Mouse (Mus musculus): ENCODE data around the gene Them7. TPM values are rescaled to one million over a fixed set of nuclear protein-coding genes. Genes with fewer than 3 reads are reported as not detected.

Gene Them7
- polyA plus RNA-seq, 1 experiment from 2014 or later: not detected

GRCm38 (mm10) chr2:105305876-105306275 is 81.8 kb downstream of the Them7 start:
- WGBS: 94% methylated on average over 6 of the region's 6 CpGs
- Histone ChIP-seq H3K9me3 (ENCODE audit: control insufficient read depth, low read length) (no peaks in the 10 kb centered on the region), H3K27me3 (ENCODE audit: control insufficient read depth, insufficient read depth, low read length) (0 out of 2 replicates have a peak, but pooled peaks cover 5% of the 10 kb centered on the region), H3K27ac (replicated peaks; ENCODE audit: low read depth, low read length) (no peak overlapping the region), H3K9ac (replicated peaks; ENCODE audit: low read length) (no peak overlapping the region), H3K36me3 (ENCODE audit: control insufficient read depth, insufficient read depth, low read length) (no peaks in the 10 kb centered on the region), H3K4me2 (ENCODE audit: low read length) (no peak overlapping the region), H3K4me3 (replicated peaks; ENCODE audit: low read depth, low read length) (no peak overlapping the region), H3K4me1 (ENCODE audit: control insufficient read depth, insufficient read depth, low read length) (no peaks in the 10 kb centered on the region)
- DNase-seq (no peak), ATAC-seq (ENCODE audit: low FRiP score, low TSS enrichment) (no peak)

GRCm38 (mm10) chr2:105311414-105311813 is 87.3 kb downstream of the Them7 start:
- no peak overlapping the region for H3K9ac ChIP-seq (replicated peaks; ENCODE audit: low read length)
- ATAC-seq (ENCODE audit: low FRiP score, low TSS enrichment) (no peak), DNase-seq (peak; percentile 42)
- H3K4me2 ChIP-seq (ENCODE audit: low read length): peak overlapping the region; percentile 24; the same call in 1 of the 2 replicates
- no peaks in the 10 kb centered on the region for H3K36me3 ChIP-seq (ENCODE audit: control insufficient read depth, insufficient read depth, low read length)
- H3K4me1 ChIP-seq (ENCODE audit: control insufficient read depth, insufficient read depth, low read length): peaks cover 4% of the 10 kb centered on the region
- H3K27ac ChIP-seq (replicated peaks; ENCODE audit: low read depth, low read length): no peak overlapping the region
- no peak overlapping the region for H3K4me3 ChIP-seq (replicated peaks; ENCODE audit: low read depth, low read length)
- peaks cover 8% of the 10 kb centered on the region; the same call in 1 of the 2 replicates for H3K27me3 ChIP-seq (ENCODE audit: control insufficient read depth, insufficient read depth, low read length)
- WGBS: 50% methylated on average over 13 of the region's 13 CpGs
- no peaks in the 10 kb centered on the region for H3K9me3 ChIP-seq (ENCODE audit: control insufficient read depth, low read length)

- ATAC-seq (ENCODE audit: low FRiP score, low TSS enrichment): peak; percentile 62; the same call in 1 of the 2 replicates
- Histone ChIP-seq H3K27me3 (ENCODE audit: control insufficient read depth, insufficient read depth, low read length) (peaks cover 8% of the 10 kb centered on the region; the same call in 1 of the 2 replicates), H3K4me3 (replicated peaks; ENCODE audit: low read depth, low read length) (no peak overlapping the region), H3K4me1 (ENCODE audit: control insufficient read depth, insufficient read depth, low read length) (peaks cover 4% of the 10 kb centered on the region), H3K4me2 (ENCODE audit: low read length) (peak overlapping the region; percentile 24), H3K36me3 (ENCODE audit: control insufficient read depth, insufficient read depth, low read length) (no peaks in the 10 kb centered on the region), H3K9me3 (ENCODE audit: control insufficient read depth, low read length) (no peaks in the 10 kb centered on the region), H3K9ac (replicated peaks; ENCODE audit: low read length) (no peak overlapping the region), H3K27ac (replicated peaks; ENCODE audit: low read depth, low read length) (no peak overlapping the region)
- peak; percentile 78 for DNase-seq
- WGBS: 3% methylated on average over 7 of the region's 7 CpGs
These were observed 87.9 kb downstream of the Them7 start for GRCm38 (mm10) chr2:105311991-105312390.

- WGBS: 63% methylated on average over 3 of the region's 3 CpGs
- ATAC-seq (ENCODE audit: low FRiP score, low TSS enrichment) (no peak), DNase-seq (no peak)
- Histone ChIP-seq H3K27me3 (ENCODE audit: control insufficient read depth, insufficient read depth, low read length) (peaks cover 8% of the 10 kb centered on the region; the same call in 1 of the 2 replicates), H3K9me3 (ENCODE audit: control insufficient read depth, low read length) (no peaks in the 10 kb centered on the region), H3K36me3 (ENCODE audit: control insufficient read depth, insufficient read depth, low read length) (no peaks in the 10 kb centered on the region), H3K4me1 (ENCODE audit: control insufficient read depth, insufficient read depth, low read length) (peaks cover 8% of the 10 kb centered on the region), H3K27ac (replicated peaks; ENCODE audit: low read depth, low read length) (no peak overlapping the region), H3K4me2 (ENCODE audit: low read length) (no peak overlapping the region), H3K9ac (replicated peaks; ENCODE audit: low read length) (no peak overlapping the region), H3K4me3 (replicated peaks; ENCODE audit: low read depth, low read length) (no peak overlapping the region)
These were observed 89.0 kb downstream of the Them7 start for GRCm38 (mm10) chr2:105313077-105313476.

- H3K4me1 ChIP-seq (ENCODE audit: control insufficient read depth, insufficient read depth, low read length): 0 out of 2 replicates have a peak, but pooled peaks cover 4% of the 10 kb centered on the region
- no peaks in the 10 kb centered on the region for H3K36me3 ChIP-seq (ENCODE audit: control insufficient read depth, insufficient read depth, low read length)
- H3K9me3 ChIP-seq (ENCODE audit: control insufficient read depth, low read length): no peaks in the 10 kb centered on the region
- ATAC-seq (ENCODE audit: low FRiP score, low TSS enrichment) (peak; percentile 52; the same call in 1 of the 2 replicates), DNase-seq (peak; percentile 54)
- WGBS: 50% methylated on average over 13 of the region's 13 CpGs
- H3K27me3 ChIP-seq (ENCODE audit: control insufficient read depth, insufficient read depth, low read length): peaks cover 3% of the 10 kb centered on the region; the same call in 1 of the 2 replicates
- no peak overlapping the region for H3K27ac ChIP-seq (replicated peaks; ENCODE audit: low read depth, low read length)
- no peak overlapping the region for H3K4me3 ChIP-seq (replicated peaks; ENCODE audit: low read depth, low read length)
- H3K4me2 ChIP-seq (ENCODE audit: low read length): no peak overlapping the region
- no peak overlapping the region for H3K9ac ChIP-seq (replicated peaks; ENCODE audit: low read length)
These were observed 93.5 kb downstream of the Them7 start for GRCm38 (mm10) chr2:105317556-105318184.

- no peak overlapping the region for H3K9ac ChIP-seq (replicated peaks; ENCODE audit: low read length)
- no peaks in the 10 kb centered on the region for H3K9me3 ChIP-seq (ENCODE audit: control insufficient read depth, low read length)
- WGBS: 90% methylated on average over 5 of the region's 5 CpGs
- H3K36me3 ChIP-seq (ENCODE audit: control insufficient read depth, insufficient read depth, low read length): no peaks in the 10 kb centered on the region
- no peak overlapping the region for H3K4me3 ChIP-seq (replicated peaks; ENCODE audit: low read depth, low read length)
- H3K27me3 ChIP-seq (ENCODE audit: control insufficient read depth, insufficient read depth, low read length): 0 out of 2 replicates have a peak, but pooled peaks cover 3% of the 10 kb centered on the region
- no peak overlapping the region for H3K27ac ChIP-seq (replicated peaks; ENCODE audit: low read depth, low read length)
- no peaks in the 10 kb centered on the region for H3K4me1 ChIP-seq (ENCODE audit: control insufficient read depth, insufficient read depth, low read length)
- ATAC-seq (ENCODE audit: low FRiP score, low TSS enrichment) (no peak), DNase-seq (no peak)
- no peak overlapping the region for H3K4me2 ChIP-seq (ENCODE audit: low read length)
These were observed 101.9 kb downstream of the Them7 start for GRCm38 (mm10) chr2:105326067-105326466.

- Histone ChIP-seq H3K36me3 (ENCODE audit: control insufficient read depth, insufficient read depth, low read length) (no peaks in the 10 kb centered on the region), H3K27me3 (ENCODE audit: control insufficient read depth, insufficient read depth, low read length) (0 out of 2 replicates have a peak, but pooled peaks cover 3% of the 10 kb centered on the region), H3K4me3 (replicated peaks; ENCODE audit: low read depth, low read length) (no peak overlapping the region), H3K4me2 (ENCODE audit: low read length) (no peak overlapping the region), H3K4me1 (ENCODE audit: control insufficient read depth, insufficient read depth, low read length) (peaks cover 3% of the 10 kb centered on the region; the same call in 1 of the 2 replicates), H3K9me3 (ENCODE audit: control insufficient read depth, low read length) (no peaks in the 10 kb centered on the region), H3K9ac (replicated peaks; ENCODE audit: low read length) (no peak overlapping the region), H3K27ac (replicated peaks; ENCODE audit: low read depth, low read length) (no peak overlapping the region)
- 91% methylated on average over 4 of the region's 4 CpGs for WGBS
- DNase-seq (no peak), ATAC-seq (ENCODE audit: low FRiP score, low TSS enrichment) (no peak)
These were observed 105.9 kb downstream of the Them7 start for GRCm38 (mm10) chr2:105330024-105330423.

GRCm38 (mm10) chr2:105333107-105333506 is 109.0 kb downstream of the Them7 start:
- no peak overlapping the region for H3K4me2 ChIP-seq (ENCODE audit: low read length)
- ATAC-seq (ENCODE audit: low FRiP score, low TSS enrichment): no peak
- no peak for DNase-seq
- no peaks in the 10 kb centered on the region for H3K36me3 ChIP-seq (ENCODE audit: control insufficient read depth, insufficient read depth, low read length)
- H3K27me3 ChIP-seq (ENCODE audit: control insufficient read depth, insufficient read depth, low read length): 0 out of 2 replicates have a peak, but pooled peaks cover 3% of the 10 kb centered on the region
- no peak overlapping the region for H3K9ac ChIP-seq (replicated peaks; ENCODE audit: low read length)
- WGBS: 69% methylated on average over 8 of the region's 8 CpGs
- no peak overlapping the region for H3K4me3 ChIP-seq (replicated peaks; ENCODE audit: low read depth, low read length)
- 0 out of 2 replicates have a peak overlapping the region, but pooled peaks have one; percentile 26 for H3K27ac ChIP-seq (replicated peaks; ENCODE audit: low read depth, low read length)
- peaks cover 11% of the 10 kb centered on the region; the same call in 1 of the 2 replicates for H3K4me1 ChIP-seq (ENCODE audit: control insufficient read depth, insufficient read depth, low read length)
- no peaks in the 10 kb centered on the region for H3K9me3 ChIP-seq (ENCODE audit: control insufficient read depth, low read length)
